Mouse (Mus musculus): ENCODE results near the gene Smg6. TPM values are rescaled to one million over a fixed set of nuclear protein-coding genes. Genes with fewer than 3 reads are reported as not detected.

Smg6 gene
- total RNA-seq, 1 experiment from 2014 or later = 25.4 TPM

GRCm38 (mm10) chr11:75031251-75031650 lies 105.6 kb downstream of the Smg6 start:
- no peak for ATAC-seq (replicated peaks; ENCODE audit: insufficient number of reproducible peaks, low FRiP score, low TSS enrichment, poor library complexity, severe bottlenecking)

- ATAC-seq (replicated peaks; ENCODE audit: insufficient number of reproducible peaks, low FRiP score, low TSS enrichment, poor library complexity, severe bottlenecking) = no peak
Measured at GRCm38 (mm10) chr11:75032946-75033345, 107.3 kb downstream of the Smg6 start.

DNA sequence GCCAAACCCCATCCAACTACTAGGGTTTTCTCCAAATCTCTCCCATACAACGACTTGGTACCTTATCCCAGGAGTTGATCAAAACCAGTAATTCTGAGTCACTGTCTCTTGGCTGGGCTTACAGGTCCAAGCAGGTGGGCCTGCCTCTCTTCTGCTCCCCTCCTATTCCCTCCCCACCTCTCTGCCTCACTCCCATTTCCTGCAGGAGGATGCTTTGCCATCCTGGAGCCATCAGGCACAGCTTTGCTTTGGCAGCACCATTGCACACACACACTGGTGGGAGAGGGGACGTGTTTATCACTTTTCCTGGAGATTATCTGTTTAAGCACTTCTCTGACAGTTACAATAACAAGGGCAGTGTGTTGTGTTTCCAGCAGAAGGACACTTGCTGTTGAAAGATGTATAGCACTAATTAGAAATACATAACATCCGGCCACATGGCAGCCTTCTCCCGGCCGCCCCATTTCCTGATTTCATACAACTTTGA lies 108.0 kb downstream of the Smg6 start:
- no peak for ATAC-seq (replicated peaks; ENCODE audit: insufficient number of reproducible peaks, low FRiP score, low TSS enrichment, poor library complexity, severe bottlenecking)

GRCm38 (mm10) chr11:75034104-75034503 lies 108.5 kb downstream of the Smg6 start:
- ATAC-seq (replicated peaks; ENCODE audit: insufficient number of reproducible peaks, low FRiP score, low TSS enrichment, poor library complexity, severe bottlenecking) = no peak

- no peak for ATAC-seq (replicated peaks; ENCODE audit: insufficient number of reproducible peaks, low FRiP score, low TSS enrichment, poor library complexity, severe bottlenecking)
Measured at GRCm38 (mm10) chr11:75044333-75044732, 118.7 kb downstream of the Smg6 start.

- no peak for ATAC-seq (replicated peaks; ENCODE audit: insufficient number of reproducible peaks, low FRiP score, low TSS enrichment, poor library complexity, severe bottlenecking)
Measured at GRCm38 (mm10) chr11:75045822-75046221, 120.2 kb downstream of the Smg6 start.

GRCm38 (mm10) chr11:75046638-75047037 lies 121.0 kb downstream of the Smg6 start:
- no peak for ATAC-seq (replicated peaks; ENCODE audit: insufficient number of reproducible peaks, low FRiP score, low TSS enrichment, poor library complexity, severe bottlenecking)

DNA sequence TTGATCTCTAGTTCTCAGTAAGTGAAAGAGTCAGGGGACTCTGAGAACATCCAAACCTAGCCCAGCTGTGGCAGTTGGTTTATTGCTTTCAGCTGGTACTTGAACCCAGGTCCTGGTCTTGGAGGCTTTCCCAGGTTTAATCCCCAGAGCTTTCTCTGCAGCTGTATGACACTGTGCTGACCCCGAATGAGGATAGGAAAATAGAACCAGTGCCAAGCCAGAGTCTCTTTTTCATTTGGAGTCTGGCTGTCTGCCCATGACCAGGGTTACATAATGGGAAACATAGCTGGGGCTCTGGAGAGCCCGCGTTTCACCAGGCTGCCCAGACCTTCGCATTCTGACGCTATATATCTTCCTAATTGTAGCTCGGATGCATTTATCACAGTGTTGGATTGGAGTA lies 121.4 kb downstream of the Smg6 start:
- ATAC-seq (replicated peaks; ENCODE audit: insufficient number of reproducible peaks, low FRiP score, low TSS enrichment, poor library complexity, severe bottlenecking) = no peak

DNA sequence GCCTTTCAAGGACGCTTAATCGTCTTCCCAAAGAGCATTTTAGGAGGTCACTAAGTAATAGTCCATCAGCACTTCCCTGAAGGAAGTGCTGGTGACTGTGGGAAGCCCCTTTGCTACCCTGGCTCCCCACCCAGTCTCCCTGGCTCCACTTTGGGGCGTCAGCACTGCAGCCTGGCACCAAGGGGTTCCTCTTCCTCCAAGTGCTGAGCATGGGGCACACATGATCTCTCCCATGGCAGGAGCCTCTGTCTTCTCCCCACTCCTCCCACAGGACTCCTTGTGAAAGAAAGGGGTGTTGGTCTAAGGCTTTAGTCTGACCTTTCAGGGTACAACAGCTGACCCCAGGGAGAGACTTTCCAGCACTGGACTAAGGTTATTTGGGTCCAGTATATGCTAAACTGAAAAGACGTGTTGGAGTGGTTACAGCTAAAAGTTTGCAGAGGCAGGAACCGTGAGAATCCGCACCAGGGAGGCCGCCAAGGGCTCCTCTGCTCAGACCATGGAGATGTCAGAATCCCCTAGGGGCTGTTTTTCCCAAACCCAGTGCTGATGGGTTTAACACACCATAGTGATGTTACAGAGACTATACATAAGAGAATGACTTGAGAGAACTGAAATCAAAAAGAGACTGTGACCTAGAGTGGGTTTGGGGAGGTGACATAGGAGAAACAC lies 122.2 kb downstream of the Smg6 start:
- no peak for ATAC-seq (replicated peaks; ENCODE audit: insufficient number of reproducible peaks, low FRiP score, low TSS enrichment, poor library complexity, severe bottlenecking)

DNA sequence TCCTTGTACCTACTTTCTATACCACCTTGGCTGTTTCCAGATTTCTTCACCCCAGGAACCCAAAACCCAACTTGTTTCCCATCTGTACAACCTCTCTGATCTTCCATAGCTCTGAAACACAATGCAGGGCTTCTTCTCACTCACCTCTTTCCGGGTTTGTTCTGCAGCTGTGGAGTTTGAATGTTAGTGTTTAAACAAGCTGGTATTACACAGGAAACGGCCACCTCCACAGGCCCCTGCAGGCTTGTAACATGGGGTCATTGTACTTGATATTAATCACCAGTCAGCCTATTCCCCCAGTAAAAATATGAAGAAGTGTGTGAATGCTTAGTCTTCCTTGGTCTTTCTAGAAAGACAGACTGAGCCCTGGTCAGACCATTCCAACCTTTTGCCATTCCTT lies 123.5 kb downstream of the Smg6 start:
- no peak for ATAC-seq (replicated peaks; ENCODE audit: insufficient number of reproducible peaks, low FRiP score, low TSS enrichment, poor library complexity, severe bottlenecking)

DNA sequence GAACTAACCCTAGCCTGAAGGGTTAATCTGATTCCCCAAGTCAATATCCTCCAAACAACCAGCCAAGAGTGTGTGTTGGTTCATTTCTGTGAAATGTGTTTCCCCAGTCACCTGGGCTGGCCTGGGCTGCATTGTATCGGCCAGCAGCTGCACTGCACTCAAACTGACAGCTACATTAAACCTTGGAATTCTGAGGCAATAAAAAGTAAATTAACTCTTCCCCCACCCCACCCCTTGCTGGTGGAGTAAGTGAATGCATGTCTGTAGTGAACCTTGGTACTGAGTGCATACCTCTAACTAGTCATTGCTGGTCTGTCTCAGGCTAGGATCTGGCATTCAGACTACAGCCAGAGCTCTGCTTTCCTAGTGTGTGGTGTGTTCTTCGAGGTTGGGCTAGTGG lies 124.2 kb downstream of the Smg6 start:
- no peak for ATAC-seq (replicated peaks; ENCODE audit: insufficient number of reproducible peaks, low FRiP score, low TSS enrichment, poor library complexity, severe bottlenecking)

DNA sequence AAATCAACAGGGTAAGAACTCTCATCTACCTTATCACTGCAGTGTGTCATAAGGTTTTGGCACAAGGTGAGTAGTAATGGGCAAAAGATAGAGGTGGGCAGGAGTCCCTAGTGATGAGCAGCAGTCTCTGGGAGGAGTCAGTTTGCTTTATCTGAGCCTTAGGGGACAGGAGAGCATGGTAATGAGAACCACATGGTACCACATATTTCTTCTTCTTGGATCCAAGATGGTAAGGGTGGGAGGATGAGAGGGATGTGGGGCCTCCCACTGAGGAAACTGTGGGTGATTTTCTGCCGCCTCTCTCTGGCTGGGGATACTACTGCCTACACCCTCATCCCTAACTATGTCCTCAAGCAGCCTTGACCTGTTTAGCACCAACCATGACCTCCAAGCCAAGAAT lies 125.6 kb downstream of the Smg6 start:
- no peak for ATAC-seq (replicated peaks; ENCODE audit: insufficient number of reproducible peaks, low FRiP score, low TSS enrichment, poor library complexity, severe bottlenecking)

DNA sequence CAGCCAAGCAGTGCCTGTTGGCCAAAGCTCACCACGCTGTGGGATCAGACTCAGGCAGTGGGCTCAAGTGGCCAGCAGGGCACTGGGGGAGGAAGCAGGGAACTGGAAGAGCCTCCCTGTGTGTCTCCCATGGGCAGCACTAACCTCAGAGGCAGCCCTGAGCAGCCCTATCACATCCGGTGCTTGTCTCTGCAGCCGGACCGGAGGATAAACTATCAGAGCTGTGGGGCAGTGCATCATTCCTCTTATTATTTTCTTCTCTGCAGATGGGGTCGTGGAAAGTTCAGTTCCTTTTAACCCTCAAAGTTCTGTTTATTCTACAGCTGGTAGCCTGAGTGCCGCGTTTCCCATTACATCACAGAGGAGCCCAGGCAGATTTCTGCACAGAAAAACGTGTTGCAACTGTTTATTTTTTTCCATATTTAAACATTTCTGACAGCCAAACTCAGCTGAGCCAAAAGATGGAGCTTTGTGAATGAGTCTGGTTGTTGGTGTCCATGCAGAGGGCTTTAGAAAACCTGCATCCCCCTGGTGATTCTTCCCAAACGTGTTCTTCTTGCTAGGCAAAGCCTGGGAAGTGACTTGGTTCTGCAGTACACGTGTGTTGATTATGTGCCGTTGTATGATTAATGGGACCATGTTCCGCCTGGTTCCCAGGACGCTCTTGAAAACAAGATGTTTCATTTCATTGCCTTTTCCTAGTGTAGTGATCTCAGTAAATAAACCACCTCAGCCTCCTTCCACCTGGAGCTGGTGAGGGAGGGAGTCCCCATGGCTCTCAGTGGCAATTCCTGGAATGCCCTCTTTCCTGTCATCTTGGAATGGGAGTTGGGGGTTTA lies 126.3 kb downstream of the Smg6 start:
- ATAC-seq (replicated peaks; ENCODE audit: insufficient number of reproducible peaks, low FRiP score, low TSS enrichment, poor library complexity, severe bottlenecking) = no peak

DNA sequence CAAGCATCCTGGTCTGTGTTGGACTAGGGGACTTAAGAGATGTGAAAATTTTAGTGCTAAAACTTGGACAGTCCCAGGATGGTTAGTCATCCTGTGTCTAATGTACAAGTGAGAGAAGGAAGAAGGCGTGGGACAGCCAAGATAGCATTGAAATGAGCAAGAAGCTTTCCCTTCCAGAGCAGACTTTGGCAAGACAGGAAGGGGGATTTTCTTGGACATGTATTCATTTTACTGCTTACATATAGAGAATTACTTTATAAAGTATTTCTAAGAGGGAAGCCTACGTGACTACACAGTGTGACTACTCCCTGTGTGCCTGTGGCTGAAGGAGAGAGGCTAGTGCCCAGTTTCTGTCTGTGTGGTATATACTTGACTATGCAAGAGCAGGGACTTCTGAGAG lies 127.4 kb downstream of the Smg6 start:
- no peak for ATAC-seq (replicated peaks; ENCODE audit: insufficient number of reproducible peaks, low FRiP score, low TSS enrichment, poor library complexity, severe bottlenecking)

GRCm38 (mm10) chr11:75053722-75054121 lies 128.1 kb downstream of the Smg6 start:
- ATAC-seq (replicated peaks; ENCODE audit: insufficient number of reproducible peaks, low FRiP score, low TSS enrichment, poor library complexity, severe bottlenecking) = no peak

- no peak for ATAC-seq (replicated peaks; ENCODE audit: insufficient number of reproducible peaks, low FRiP score, low TSS enrichment, poor library complexity, severe bottlenecking)
Measured at GRCm38 (mm10) chr11:75054184-75054877, 128.7 kb downstream of the Smg6 start.

- ATAC-seq (replicated peaks; ENCODE audit: insufficient number of reproducible peaks, low FRiP score, low TSS enrichment, poor library complexity, severe bottlenecking) = no peak
Measured at GRCm38 (mm10) chr11:75054878-75055214, 129.2 kb downstream of the Smg6 start.

DNA sequence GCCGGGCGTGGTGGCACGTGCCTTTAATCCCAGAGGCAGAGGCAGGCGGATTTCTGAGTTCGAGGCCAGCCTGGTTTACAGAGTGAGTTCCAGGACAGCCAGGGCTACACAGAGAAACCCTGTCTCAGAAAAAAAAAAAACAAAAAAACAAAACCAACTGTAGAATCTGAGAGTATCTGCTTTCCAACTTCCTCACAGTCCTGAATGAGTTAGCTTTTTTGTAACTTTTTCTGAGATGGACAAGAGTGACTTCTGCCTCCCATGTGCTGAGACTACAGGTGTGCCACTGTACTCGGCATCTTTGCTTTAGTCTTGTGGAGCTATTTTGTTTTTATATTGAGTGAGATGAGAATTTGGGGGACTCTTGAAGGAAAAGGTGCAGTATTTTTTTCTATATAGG lies 137.0 kb downstream of the Smg6 start:
- ATAC-seq (replicated peaks; ENCODE audit: insufficient number of reproducible peaks, low FRiP score, low TSS enrichment, poor library complexity, severe bottlenecking) = no peak

- ATAC-seq (replicated peaks; ENCODE audit: insufficient number of reproducible peaks, low FRiP score, low TSS enrichment, poor library complexity, severe bottlenecking) = no peak
Measured at GRCm38 (mm10) chr11:75064266-75064665, 138.6 kb downstream of the Smg6 start.

GRCm38 (mm10) chr11:75071352-75071751 lies 145.7 kb downstream of the Smg6 start:
- ATAC-seq (replicated peaks; ENCODE audit: insufficient number of reproducible peaks, low FRiP score, low TSS enrichment, poor library complexity, severe bottlenecking) = no peak

Data from monocyte, adult 5-6 weeks (primary cell).